Mouse (Mus musculus) kidney, adult 2 months (tissue): ENCODE results near the gene Ldah. TPM values are rescaled to one million over a fixed set of nuclear protein-coding genes. Genes with fewer than 3 reads are reported as not detected.

Source experiments
- DNase-seq: peaks from one replicate; pipeline ENCODE4 v3.0.0; 2021
- H3K27ac ChIP-seq: fragments of 200-500 bp; 2 replicates; pipeline ENCODE4 v1.5.1; 2012; ENCODE audit warnings: low read depth, low read length, control low read depth, inconsistent platforms; ENCODE audit not compliant: insufficient read depth
- H3K27me3 ChIP-seq: fragments of 200-500 bp; replicated peaks from 2 replicates; pipeline ENCODE4 v1.6.1; 2012; ENCODE audit warnings: mild to moderate bottlenecking, moderate library complexity, low read length, inconsistent platforms; ENCODE audit not compliant: control insufficient read depth, insufficient read depth
- H3K36me3 ChIP-seq: fragments of 200-500 bp; 2 replicates; pipeline ENCODE4 v1.6.1; 2012; ENCODE audit warnings: mild to moderate bottlenecking, moderate library complexity, low read length, inconsistent platforms; ENCODE audit not compliant: control insufficient read depth, insufficient read depth
- H3K4me1 ChIP-seq: fragments of 200-500 bp; 2 replicates; pipeline ENCODE4 v1.6.1; 2011; ENCODE audit warnings: low read length; ENCODE audit not compliant: control insufficient read depth, insufficient read depth
- H3K4me3 ChIP-seq: fragments of 200-500 bp; 2 replicates; pipeline ENCODE4 v1.5.1; 2011; ENCODE audit warnings: mild to moderate bottlenecking, low read depth, low read length, control low read depth; ENCODE audit not compliant: insufficient read depth
- CTCF ChIP-seq: fragments of 200-500 bp; conservative IDR thresholded peaks from 2 replicates; pipeline ENCODE4 v1.5.1; 2011; ENCODE audit warnings: low read depth, mild to moderate bottlenecking, control low read depth, low read length, moderate library complexity, mixed read lengths; ENCODE audit not compliant: insufficient read depth, insufficient read length
- POLR2A ChIP-seq: fragments of 200-500 bp; IDR thresholded peaks from one replicate; pipeline ENCODE4 v1.6.1; 2011; ENCODE audit warnings: low read depth, low read length, control low read depth
- whole genome bisulfite sequencing: fragments of 180-500 bp; shearing (Covaris S2); methylation state at CpG from one replicate; pipeline ENCODE4 v1.1.7; 2018; 5-methylcytosine and 5-hydroxymethylcytosine counted together
- polyA plus RNA-seq: library from polyadenylated mRNA; depleted of rRNA; stranded (reverse); fragments of >200 nt; gene quantifications from 2 replicates; pipeline ENCODE4 v1.2.3, GENCODE M21; 2012

Gene Ldah
- polyA plus RNA-seq, 1 experiment = 36.5 TPM

DNA sequence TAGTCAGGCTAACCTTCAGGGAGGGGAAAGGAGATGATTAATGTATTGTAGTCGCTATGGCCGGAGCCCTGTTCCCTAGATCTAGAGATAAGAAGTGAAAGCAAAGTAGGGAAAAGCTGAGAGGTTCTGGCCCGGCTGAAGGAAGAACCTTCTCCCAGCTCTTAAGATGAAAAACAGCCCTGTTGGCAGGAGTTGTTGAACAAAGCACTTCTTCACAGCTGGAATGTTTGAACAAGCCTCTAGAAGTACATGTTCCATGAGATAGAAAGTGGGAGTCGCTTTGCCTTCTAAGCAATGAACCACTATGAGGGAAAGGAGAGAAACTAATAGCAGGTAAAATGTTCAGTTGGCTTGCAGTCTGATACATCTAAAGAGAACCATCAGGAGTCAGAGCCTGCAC is 36.8 kb downstream of the Ldah start:
- Histone ChIP-seq H3K36me3 (no peaks in the 10 kb centered on the region), H3K4me3 (no peak overlapping the region), H3K27me3 (no peaks in the 10 kb centered on the region), H3K27ac (no peak overlapping the region), H3K4me1 (no peaks in the 10 kb centered on the region)
- no peak for DNase-seq
- TF ChIP-seq CTCF (no peak), POLR2A (no peak)
- 39% methylated on average over 4 of the region's 4 CpGs for WGBS

DNA sequence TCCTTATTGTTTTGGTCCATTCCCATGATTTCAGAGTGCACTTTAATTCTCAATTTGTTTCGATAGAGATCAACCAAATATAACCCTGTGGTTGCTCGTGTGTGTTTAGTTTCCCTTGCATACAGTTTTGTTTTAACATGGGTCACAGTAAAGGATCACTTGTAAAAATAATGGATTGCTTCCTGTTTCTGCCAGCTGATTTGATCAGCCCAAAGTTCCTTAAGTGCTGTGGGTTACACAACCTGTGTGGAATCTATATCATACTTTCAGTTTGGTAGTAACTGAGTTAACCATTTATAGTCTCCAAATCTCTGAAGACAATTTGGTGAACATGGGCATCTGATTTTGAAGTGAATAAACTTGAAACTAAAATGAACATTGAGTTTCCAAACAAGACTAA is 52.4 kb downstream of the Ldah start:
- H3K36me3 ChIP-seq = no peaks in the 10 kb centered on the region
- 0 out of 2 replicates have a peak, but pooled peaks cover 2% of the 10 kb centered on the region for H3K4me1 ChIP-seq
- TF ChIP-seq CTCF (no peak), POLR2A (no peak)
- WGBS = 29% methylated on average over 2 of the region's 2 CpGs
- no peak for DNase-seq
- H3K4me3 ChIP-seq = no peak overlapping the region
- H3K27me3 ChIP-seq = no peaks in the 10 kb centered on the region
- H3K27ac ChIP-seq = no peak overlapping the region

DNA sequence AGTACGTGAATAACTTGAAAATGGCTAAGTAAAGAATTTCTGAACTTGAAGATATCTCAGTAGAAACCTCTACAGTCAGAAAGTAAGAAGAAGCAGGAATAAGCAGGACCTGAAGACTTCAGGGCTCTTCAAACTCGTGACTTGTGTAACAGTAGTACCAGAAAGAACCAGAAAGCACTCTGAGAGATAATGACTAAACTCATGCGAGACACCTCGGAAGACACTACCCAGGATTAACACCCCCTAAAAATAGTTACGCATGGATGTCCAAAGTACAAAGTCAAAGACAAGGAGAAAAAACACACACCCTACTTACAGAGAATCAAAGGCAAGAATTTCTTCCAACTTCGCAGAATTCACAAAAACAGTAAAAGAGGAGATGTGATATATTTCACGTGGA is 58.4 kb downstream of the Ldah start:
- Histone ChIP-seq H3K27me3 (no peaks in the 10 kb centered on the region), H3K36me3 (no peaks in the 10 kb centered on the region), H3K4me3 (no peak overlapping the region), H3K27ac (no peak overlapping the region; the same call in 1 of the 2 replicates), H3K4me1 (peaks cover 8% of the 10 kb centered on the region; the same call in 1 of the 2 replicates)
- TF ChIP-seq POLR2A (no peak), CTCF (no peak)
- WGBS = 65% methylated on average over 7 of the region's 7 CpGs
- peak; percentile 80 for DNase-seq

DNA sequence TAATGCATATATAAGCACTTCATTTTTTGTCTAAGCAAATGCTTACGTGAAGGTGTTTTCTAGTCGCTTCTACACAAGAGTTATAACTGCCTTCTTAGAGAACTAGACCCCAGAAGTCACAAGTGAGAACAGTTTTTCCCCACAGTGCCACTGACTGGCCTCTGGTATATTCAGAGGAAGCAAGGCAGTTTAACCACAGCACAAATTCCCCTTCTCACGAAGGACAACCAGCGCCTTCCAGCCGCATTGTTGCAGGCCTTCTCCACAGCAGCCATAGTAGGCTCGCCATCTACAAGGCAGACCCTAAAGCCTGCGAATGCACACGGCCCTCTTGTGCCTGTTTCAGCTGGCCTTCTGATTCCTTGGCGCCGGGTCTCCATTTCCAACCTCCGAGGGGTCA is 61.7 kb downstream of the Ldah start:
- Histone ChIP-seq H3K4me1 (peaks cover 6% of the 10 kb centered on the region; the same call in 1 of the 2 replicates), H3K27ac (no peak overlapping the region), H3K36me3 (no peaks in the 10 kb centered on the region), H3K27me3 (no peaks in the 10 kb centered on the region), H3K4me3 (no peak overlapping the region)
- no peak for DNase-seq
- WGBS = 91% methylated on average over 11 of the region's 11 CpGs
- TF ChIP-seq POLR2A = no peak
- no peak for TF ChIP-seq CTCF

DNA sequence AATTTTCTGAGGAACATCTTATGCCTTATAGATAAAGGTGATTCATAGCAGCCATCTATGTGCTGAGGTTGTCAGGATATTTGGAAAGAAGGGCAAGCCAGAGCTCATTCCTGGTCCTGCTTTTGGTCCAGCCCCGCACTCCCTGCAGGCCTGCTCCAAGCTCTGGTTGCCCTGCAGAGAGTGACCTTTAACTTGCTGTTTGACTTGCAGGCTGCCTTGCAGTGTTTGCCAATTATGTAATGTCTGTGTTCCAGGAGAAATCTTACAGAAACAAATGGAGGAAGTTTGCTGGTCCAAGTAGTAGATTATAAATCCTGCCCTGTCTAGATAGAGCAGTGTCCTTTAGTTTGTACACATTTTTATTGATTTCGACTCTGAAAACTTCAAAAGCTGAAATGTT is 63.5 kb downstream of the Ldah start:
- Histone ChIP-seq H3K27me3 (no peaks in the 10 kb centered on the region), H3K27ac (no peak overlapping the region), H3K36me3 (no peaks in the 10 kb centered on the region), H3K4me3 (no peak overlapping the region), H3K4me1 (peaks cover 6% of the 10 kb centered on the region; the same call in 1 of the 2 replicates)
- no peak for TF ChIP-seq CTCF
- TF ChIP-seq POLR2A = no peak
- WGBS = 46% methylated on average over 2 of the region's 2 CpGs
- peak; percentile 65 for DNase-seq

DNA sequence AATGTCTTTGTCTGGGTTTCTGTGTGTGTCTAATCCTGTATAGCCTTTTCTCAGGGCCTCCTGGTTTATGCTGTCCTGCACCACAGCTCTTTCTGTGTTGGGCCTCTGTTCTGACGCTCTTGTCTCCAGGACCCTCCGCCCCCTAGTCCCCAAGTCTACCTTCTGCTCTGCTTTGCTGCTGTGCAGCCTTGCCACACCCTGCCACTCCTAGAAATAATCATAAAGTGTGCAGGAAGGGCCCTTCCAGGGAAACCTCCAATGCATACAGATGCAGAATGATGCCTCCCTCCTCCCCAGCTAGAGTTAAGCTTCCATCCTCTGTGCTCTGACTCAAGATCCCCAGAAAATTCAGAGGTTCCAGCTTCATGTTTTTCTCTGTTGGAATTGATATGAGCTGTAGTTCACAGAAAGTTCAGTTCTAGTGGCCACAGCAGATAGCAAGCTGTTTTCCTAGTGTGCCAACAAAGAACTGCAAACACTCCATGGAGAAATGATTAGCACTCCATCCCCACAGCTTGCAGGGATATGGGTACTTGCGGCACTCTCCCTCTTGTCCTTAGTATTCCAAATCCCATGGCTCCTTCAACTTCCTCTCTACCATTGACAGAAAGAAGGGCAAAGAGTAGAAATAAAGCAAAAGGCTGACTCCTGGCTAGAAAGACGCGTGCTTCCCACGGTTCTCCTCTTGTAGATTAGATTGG is 65.7 kb downstream of the Ldah start:
- TF ChIP-seq POLR2A (no peak), CTCF (no peak)

DNA sequence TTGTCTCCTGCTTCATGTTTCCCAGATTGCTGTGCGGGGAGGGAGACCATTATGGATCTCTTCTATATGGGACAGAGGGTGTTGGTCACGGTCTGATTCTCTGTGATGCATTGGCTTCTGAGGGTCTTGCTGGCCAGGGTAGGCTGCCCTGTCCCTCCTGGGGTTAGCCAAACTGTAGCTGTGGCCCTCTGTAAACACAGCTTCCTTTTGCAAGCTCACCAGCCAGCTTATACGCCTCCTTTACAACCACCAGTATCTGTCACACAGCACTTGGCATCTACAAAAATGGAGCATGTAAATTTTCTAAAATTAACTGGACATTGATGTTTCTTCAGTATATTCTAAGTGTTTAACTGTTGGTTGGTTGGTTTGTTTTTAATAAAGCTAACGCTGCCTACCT is 67.5 kb downstream of the Ldah start:
- Histone ChIP-seq H3K27ac (no peak overlapping the region), H3K4me1 (no peaks in the 10 kb centered on the region), H3K4me3 (no peak overlapping the region), H3K27me3 (no peaks in the 10 kb centered on the region), H3K36me3 (no peaks in the 10 kb centered on the region)
- no peak for DNase-seq
- TF ChIP-seq CTCF = no peak
- no peak for TF ChIP-seq POLR2A
- 95% methylated on average over 4 of the region's 4 CpGs for WGBS

More for the DNA sequence above, 65.7 kb downstream of the Ldah start:
- WGBS = 99% methylated on average over 6 of the region's 6 CpGs
- no peak overlapping the region for H3K27ac ChIP-seq
- H3K36me3 ChIP-seq = no peaks in the 10 kb centered on the region
- no peaks in the 10 kb centered on the region for H3K4me1 ChIP-seq
- DNase-seq = no peak
- H3K27me3 ChIP-seq = no peaks in the 10 kb centered on the region
- H3K4me3 ChIP-seq = no peak overlapping the region
